Mouse (Mus musculus) CD4-positive naive resting alpha-beta T cell, adult 76 days (primary cell): ENCODE results near the gene Grk6. TPM values are rescaled to one million over a fixed set of nuclear protein-coding genes. Genes with fewer than 3 reads are reported as not detected.

Experiments
- total RNA-seq: library from RNA; stranded (reverse); gene quantifications from one replicate; pipeline ENCODE4 v1.2.4, GENCODE M21; 2023

Grk6 gene
- 405 TPM for total RNA-seq

GRCm38 (mm10) chr13:55444937-55445315 lies at the start of gene Grk6:
TSS of gene Grk6 (plus strand) at chr13:55445072.

GRCm38 (mm10) chr13:55398088-55398487 lies 46.8 kb upstream of the Grk6 start, which contains the start of gene Slc34a1:
TSS of gene Slc34a1 (plus strand) at chr13:55398187.

GRCm38 (mm10) chr13:55414743-55415380 lies 30.0 kb upstream of the Grk6 start, which contains the start of gene Pfn3:
TSS of gene Pfn3 (minus strand) at chr13:55415232.

GRCm38 (mm10) chr13:55426613-55427012 lies 18.3 kb upstream of the Grk6 start, which contains the start of gene F12:
TSS of gene F12 (minus strand) at chr13:55426793.

GRCm38 (mm10) chr13:55464027-55464884 lies 19.4 kb downstream of the Grk6 start, which contains the start of gene Prr7:
TSS of gene Prr7 (plus strand) at chr13:55464267.

GRCm38 (mm10) chr13:55487578-55488498 lies 43.0 kb downstream of the Grk6 start, which contains the start of gene Dbn1:
TSS of gene Dbn1 (minus strand) at chr13:55488111.

Other genes with a start within 250 kb of the Grk6 start
- gene Nsd1, start 235.3 kb upstream of the Grk6 start, total RNA-seq = 171 TPM
- gene Prelid1, start 124.6 kb upstream of the Grk6 start, total RNA-seq = 144 TPM
- gene Rab24, start 123.1 kb upstream of the Grk6 start, total RNA-seq = 58.4 TPM
- 0.82 TPM for gene Mxd3, start 115.2 kb upstream of the Grk6 start, total RNA-seq
- 104 TPM for gene Lman2, start 82.3 kb upstream of the Grk6 start, total RNA-seq
- 84.0 TPM for gene Rgs14, start 75.3 kb upstream of the Grk6 start, total RNA-seq
- gene Slc34a1, start 46.9 kb upstream of the Grk6 start, total RNA-seq = not detected
- gene Pfn3, start 29.8 kb upstream of the Grk6 start, total RNA-seq = not detected
- gene F12, start 18.3 kb upstream of the Grk6 start, total RNA-seq = 1.1 TPM
- gene Prr7, start 19.2 kb downstream of the Grk6 start, total RNA-seq = 56.5 TPM
- gene Dbn1, start 43.0 kb downstream of the Grk6 start, total RNA-seq = 0.23 TPM
- gene Pdlim7, start 68.6 kb downstream of the Grk6 start, total RNA-seq = 8.0 TPM
- gene Dok3, start 84.2 kb downstream of the Grk6 start, total RNA-seq = 20.7 TPM
- 65.2 TPM for gene Ddx41, start 91.6 kb downstream of the Grk6 start, total RNA-seq
- gene Fam193b, start 126.0 kb downstream of the Grk6 start, total RNA-seq = 147 TPM
- 104 TPM for gene Tmed9, start 128.7 kb downstream of the Grk6 start, total RNA-seq
- gene B4galt7, start 154.8 kb downstream of the Grk6 start, total RNA-seq = 21.6 TPM
- gene Caml, start 177.9 kb downstream of the Grk6 start, total RNA-seq = 22.3 TPM
- 105 TPM for gene Ddx46, start 190.0 kb downstream of the Grk6 start, total RNA-seq
- gene B230219D22Rik, start 248.1 kb downstream of the Grk6 start, total RNA-seq = 31.4 TPM